Mouse (Mus musculus): ENCODE measurements around the gene Neurod1. TPM values are rescaled to one million over a fixed set of nuclear protein-coding genes. Genes with fewer than 3 reads are reported as not detected.
A peak's percentile ranks its signal among the peaks of the same experiment; 100 is the strongest.

Gene Neurod1
- total RNA-seq, 2 experiments from 2014 or later: 0.12 TPM; not detected in 1

DNA sequence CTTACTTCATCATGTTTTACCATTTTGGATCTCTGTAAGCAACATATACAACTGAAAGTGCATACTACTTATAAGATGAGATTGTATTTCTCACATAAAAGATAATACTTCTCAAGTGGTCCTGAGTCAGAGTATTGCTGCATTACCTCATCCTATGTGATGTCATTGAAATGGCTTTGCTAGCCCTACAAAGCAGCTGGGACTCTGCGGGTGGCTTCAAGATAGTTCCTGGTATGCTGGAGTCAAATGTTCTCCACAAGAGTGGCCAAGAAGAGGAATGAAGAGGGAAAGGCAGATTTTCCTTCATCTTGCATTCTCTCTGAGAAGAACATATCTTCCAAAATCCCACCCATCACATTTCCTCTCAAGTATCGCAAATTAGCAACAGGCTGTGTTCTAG is 13.2 kb downstream of the Neurod1 start:
- no peak for DNase-seq

- no peak for DNase-seq
Observed at GRCm38 (mm10) chr2:79442906-79443305, 13.6 kb downstream of the Neurod1 start.

- no peak for DNase-seq
Observed at GRCm38 (mm10) chr2:79442227-79442626, 14.3 kb downstream of the Neurod1 start.

DNA sequence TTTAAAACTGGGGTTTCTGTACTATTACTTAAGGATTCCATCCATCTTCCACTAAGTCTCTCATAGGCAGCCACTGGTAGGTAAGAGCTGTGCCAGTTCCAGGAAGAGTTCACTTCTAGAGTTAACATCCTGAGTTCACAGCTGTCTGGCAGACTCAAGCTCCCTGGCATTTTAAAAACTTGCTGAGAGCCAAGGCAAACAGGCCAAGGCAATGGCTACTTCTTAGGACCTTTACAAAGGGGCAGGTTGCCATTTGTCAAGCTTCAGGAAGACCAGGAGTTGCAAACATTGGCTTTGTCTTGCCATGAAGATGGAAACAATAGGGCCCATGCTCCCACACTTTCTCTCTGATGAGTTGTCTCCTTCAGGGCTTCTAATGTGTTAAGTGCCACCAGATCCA is 26.5 kb downstream of the Neurod1 start:
- no peak for DNase-seq

DNA sequence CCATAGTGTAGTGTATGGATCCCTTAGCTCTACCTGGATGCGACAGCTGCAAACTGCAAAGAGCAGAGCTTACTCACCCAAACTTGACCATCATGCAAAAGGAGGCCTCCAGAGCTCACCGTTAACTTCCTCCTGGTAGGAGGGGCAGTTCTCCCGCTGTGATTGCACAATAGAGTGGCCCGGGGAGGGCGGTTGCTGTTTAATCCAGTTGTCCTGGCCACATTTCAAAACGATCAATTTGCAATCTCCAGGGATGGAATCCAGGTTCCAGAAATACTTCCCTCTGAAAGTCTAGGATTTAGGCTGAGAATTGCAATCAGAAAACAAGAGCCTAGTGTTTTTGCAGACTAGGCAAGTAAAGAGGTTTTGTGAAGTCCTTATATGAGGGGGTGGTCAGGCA is 26.9 kb downstream of the Neurod1 start:
- DNase-seq: peak; percentile 33

DNA sequence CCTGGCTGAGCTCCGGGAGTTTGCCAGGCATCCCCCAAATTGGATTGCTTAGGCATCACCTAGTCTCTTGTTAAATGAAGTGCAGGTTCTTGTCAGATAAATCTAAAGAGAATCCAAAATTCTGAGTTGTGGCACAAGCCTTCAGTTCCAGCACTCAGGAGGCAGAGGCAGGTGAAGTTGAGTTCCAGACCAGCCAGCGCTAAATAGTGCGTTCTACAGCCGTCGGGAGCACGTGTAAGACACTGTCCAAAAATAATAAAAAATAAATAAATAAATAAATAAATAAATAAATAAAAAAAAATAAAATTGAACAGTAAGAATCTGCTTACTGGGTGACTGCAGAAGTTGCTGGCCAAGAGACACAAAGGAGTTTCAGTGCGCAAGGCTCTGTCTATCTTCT is 27.4 kb downstream of the Neurod1 start:
- no peak for DNase-seq

GRCm38 (mm10) chr2:79428569-79429104 is 27.9 kb downstream of the Neurod1 start:
- DNase-seq: no peak

GRCm38 (mm10) chr2:79428022-79428421 is 28.5 kb downstream of the Neurod1 start:
- no peak for DNase-seq

GRCm38 (mm10) chr2:79421696-79422095 is 34.9 kb downstream of the Neurod1 start:
- DNase-seq: no peak

GRCm38 (mm10) chr2:79414505-79414904 is 42.0 kb downstream of the Neurod1 start:
- no peak for DNase-seq

- no peak for DNase-seq
Observed at GRCm38 (mm10) chr2:79410903-79411255, 45.7 kb downstream of the Neurod1 start.

DNA sequence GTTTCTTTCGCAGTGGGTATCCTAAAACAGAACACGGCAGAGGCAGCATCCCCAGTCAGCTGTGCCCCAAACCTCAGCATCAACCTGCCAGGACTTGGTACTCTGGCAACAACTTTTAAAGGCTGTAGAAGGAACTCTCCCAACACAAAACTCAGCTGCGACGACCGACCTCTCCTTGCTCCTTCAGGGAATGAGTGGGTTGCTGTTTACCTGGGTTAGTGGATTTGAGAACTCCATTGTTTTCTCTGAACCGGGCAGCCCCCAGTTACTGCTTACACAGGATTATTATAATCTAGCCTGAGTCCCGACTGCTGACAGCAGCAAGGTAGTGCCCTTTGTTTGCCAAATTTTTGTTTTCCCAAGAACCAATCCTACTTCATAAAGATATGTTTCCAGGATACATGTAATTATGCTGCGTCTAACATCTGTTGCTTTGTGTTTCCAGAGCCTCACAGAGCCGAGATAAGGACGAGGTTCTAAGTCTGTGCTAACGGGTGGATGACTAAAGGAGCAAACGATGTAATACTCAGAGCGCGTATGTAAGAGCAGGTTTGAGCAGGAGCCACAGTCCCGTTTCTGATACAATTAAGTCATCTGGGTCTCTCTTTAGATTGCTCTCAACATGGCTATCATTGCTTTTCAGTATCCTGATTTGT is 46.2 kb downstream of the Neurod1 start:
- no peak for DNase-seq

GRCm38 (mm10) chr2:79405661-79406405 is 50.7 kb downstream of the Neurod1 start:
- no peak for DNase-seq

Other genes starting within 250 kb of the Neurod1 start
- gene Itga4, start 201.3 kb downstream of the Neurod1 start, total RNA-seq (2021): 1 to 10 TPM; 5.3 to 8.5 TPM
- gene Cerkl, start within 50 bp of the Neurod1 start, total RNA-seq (2021): 1 to 10 TPM; 6.1 to 6.2 TPM
- gene Itprid2, start 178.6 kb upstream of the Neurod1 start, total RNA-seq (2021): 10 to 100 TPM; 44.8 to 51.5 TPM